Mouse (Mus musculus): ENCODE data around the gene Lmx1b. TPM values are rescaled to one million over a fixed set of nuclear protein-coding genes. Genes with fewer than 3 reads are reported as not detected.

Lmx1b gene
- polyA plus RNA-seq, 1 experiment from 2014 or later = not detected

DNA sequence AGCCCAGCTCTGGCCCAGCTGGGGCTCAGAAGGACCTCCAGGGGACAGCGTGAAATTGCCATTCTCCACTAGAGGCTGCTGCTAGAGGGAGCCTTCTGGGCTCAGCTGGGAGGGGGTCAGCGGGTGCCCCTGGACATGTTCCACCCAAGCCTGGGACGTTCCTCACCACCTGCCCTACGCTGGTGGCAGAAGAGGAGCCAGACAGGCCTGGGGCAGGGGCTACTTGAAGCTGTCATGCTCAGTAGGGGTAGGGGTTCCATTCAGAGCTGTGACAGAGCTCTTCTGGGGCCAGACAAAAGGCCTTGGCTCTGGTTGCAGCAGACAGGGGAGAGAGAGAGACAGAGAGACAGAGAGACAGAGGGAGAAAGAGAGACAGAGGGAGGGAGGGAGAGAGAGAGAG lies 42.9 kb downstream of the Lmx1b start:
- no peak overlapping the region for H3K4me2 ChIP-seq (replicated peaks; ENCODE audit: low read depth)
- peaks cover 12% of the 10 kb centered on the region for H3K27me3 ChIP-seq (replicated peaks; ENCODE audit: control insufficient read depth, insufficient read depth, low read length)
- ATAC-seq = no peak
- TF ChIP-seq CTCF (IDR thresholded peaks at IDR 0.05; ENCODE audit: low read depth) = no peak
- H3K4me1 ChIP-seq (replicated peaks; ENCODE audit: control insufficient read depth, insufficient read depth, low read length) = no peaks in the 10 kb centered on the region
- H3K9ac ChIP-seq (ENCODE audit: low read depth, low read length) = no peak overlapping the region
- 62% methylated on average over 4 of the region's 4 CpGs for WGBS
- no peak overlapping the region for H3K27ac ChIP-seq (ENCODE audit: low read depth, low read length)
- H3K4me3 ChIP-seq (ENCODE audit: low read depth, low read length) = no peak overlapping the region
- no peaks in the 10 kb centered on the region for H3K9me3 ChIP-seq (ENCODE audit: control insufficient read depth)
- no peaks in the 10 kb centered on the region for H3K36me3 ChIP-seq (ENCODE audit: control insufficient read depth, insufficient read depth)

DNA sequence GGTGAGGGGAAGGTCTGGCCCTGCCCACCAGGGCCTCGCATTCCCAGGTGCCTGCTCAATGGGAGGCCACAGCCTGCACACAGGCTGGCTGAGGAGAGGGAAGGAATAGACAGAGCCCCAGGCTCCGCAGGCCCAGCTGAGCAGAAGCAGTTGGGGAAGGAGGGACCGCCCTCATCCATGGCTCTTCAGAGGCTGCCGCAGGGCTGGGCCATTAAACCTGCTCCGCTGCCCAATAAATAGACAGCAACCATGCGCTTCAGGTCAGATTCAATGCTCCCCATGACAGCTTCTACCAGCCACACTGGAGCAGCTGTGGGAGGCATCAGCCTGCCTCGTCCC lies 45.3 kb downstream of the Lmx1b start:
- H3K4me2 ChIP-seq (replicated peaks; ENCODE audit: low read depth) = no peak overlapping the region
- 34% methylated on average over 7 of the region's 7 CpGs for WGBS
- H3K36me3 ChIP-seq (ENCODE audit: control insufficient read depth, insufficient read depth) = no peaks in the 10 kb centered on the region
- no peaks in the 10 kb centered on the region for H3K4me1 ChIP-seq (replicated peaks; ENCODE audit: control insufficient read depth, insufficient read depth, low read length)
- no peak overlapping the region for H3K4me3 ChIP-seq (ENCODE audit: low read depth, low read length)
- TF ChIP-seq CTCF (IDR thresholded peaks at IDR 0.05; ENCODE audit: low read depth) = no peak
- no peak overlapping the region for H3K27ac ChIP-seq (ENCODE audit: low read depth, low read length)
- no peak for ATAC-seq
- H3K9me3 ChIP-seq (ENCODE audit: control insufficient read depth) = no peaks in the 10 kb centered on the region
- no peak overlapping the region for H3K9ac ChIP-seq (ENCODE audit: low read depth, low read length)
- H3K27me3 ChIP-seq (replicated peaks; ENCODE audit: control insufficient read depth, insufficient read depth, low read length) = 0 out of 2 replicates have a peak, but pooled peaks cover 6% of the 10 kb centered on the region

DNA sequence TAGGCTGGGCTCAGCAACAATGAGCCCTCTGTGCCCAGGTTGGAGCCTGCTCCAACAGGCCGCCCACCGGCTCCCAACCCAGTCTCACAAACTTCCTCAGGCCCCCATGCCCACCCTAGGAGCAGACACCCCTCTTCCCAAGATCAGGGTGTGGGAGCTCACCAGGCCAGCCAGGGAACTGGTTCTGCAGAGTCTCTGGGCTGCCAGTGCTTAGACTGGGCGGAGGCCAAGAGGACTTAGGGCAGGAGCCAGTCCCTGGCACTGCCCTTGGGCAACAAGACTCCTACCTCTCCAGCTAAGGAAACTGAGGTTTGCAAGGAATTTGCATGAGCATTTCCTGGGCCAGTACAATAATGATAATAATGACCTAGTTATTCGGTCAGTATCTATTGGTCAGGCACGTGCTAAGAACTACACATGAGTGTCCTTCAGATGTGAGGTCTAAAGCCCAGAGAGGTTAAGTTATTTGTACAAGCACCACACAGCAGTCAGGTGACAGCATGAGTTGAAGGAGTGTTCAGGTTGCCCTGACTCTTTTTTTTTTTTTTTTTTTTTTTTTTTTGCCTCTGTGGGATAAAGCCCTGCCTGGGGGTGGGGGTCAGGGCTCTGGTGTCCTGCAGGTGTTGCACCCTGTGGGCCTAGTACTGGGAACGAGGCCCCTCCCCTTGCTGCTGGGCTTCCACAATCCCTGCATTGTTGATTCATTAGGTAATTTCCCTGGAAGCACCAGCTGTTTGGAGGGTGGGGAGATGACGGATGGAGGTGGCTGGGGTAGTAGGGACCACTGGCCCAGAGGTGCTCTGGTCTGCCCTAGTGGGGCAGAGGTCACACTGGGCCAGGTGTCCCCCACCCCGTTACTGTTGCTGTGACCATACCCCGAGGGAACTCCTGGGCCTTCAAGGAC lies 45.9 kb downstream of the Lmx1b start:
- no peaks in the 10 kb centered on the region for H3K4me1 ChIP-seq (replicated peaks; ENCODE audit: control insufficient read depth, insufficient read depth, low read length)
- no peak for TF ChIP-seq CTCF (IDR thresholded peaks at IDR 0.05; ENCODE audit: low read depth)
- H3K4me3 ChIP-seq (ENCODE audit: low read depth, low read length) = no peak overlapping the region
- WGBS = 57% methylated on average over 9 of the region's 9 CpGs
- H3K27me3 ChIP-seq (replicated peaks; ENCODE audit: control insufficient read depth, insufficient read depth, low read length) = 0 out of 2 replicates have a peak, but pooled peaks cover 6% of the 10 kb centered on the region
- H3K9me3 ChIP-seq (ENCODE audit: control insufficient read depth) = no peaks in the 10 kb centered on the region
- no peak overlapping the region for H3K9ac ChIP-seq (ENCODE audit: low read depth, low read length)
- no peaks in the 10 kb centered on the region for H3K36me3 ChIP-seq (ENCODE audit: control insufficient read depth, insufficient read depth)
- H3K27ac ChIP-seq (ENCODE audit: low read depth, low read length) = no peak overlapping the region
- no peak overlapping the region for H3K4me2 ChIP-seq (replicated peaks; ENCODE audit: low read depth)
- ATAC-seq = no peak

DNA sequence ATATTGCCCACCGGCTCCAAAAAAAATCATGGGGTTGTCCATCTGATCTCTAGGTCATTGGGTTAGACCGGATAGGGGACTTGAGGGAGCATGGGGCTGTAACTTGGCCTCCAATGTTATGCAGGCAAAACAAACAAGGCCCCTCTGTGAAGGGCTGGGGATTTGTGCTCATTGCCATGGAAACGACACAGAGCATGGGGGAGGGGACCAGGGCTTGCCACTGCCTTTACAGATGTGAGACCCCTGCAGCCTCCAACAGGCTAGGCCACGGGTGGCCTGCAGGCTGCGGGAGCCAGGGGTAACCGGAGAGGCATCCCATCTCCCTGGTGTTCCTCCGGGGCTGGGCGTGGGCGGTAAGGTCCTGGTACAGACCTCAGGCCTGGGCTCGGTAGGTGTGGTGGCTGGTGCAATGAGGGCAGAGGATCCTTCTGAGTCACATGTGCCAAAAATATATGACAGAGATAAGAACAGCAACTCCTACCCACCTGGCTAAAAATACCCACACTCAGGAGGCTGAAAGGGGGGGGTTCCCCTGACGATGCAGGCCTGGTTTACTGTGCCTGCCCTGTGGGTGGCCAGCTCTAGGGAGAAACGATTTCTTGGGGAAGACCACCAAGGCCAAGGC lies 47.3 kb downstream of the Lmx1b start:
- Histone ChIP-seq H3K4me2 (replicated peaks; ENCODE audit: low read depth) (no peak overlapping the region), H3K4me3 (ENCODE audit: low read depth, low read length) (no peak overlapping the region), H3K27me3 (replicated peaks; ENCODE audit: control insufficient read depth, insufficient read depth, low read length) (0 out of 2 replicates have a peak, but pooled peaks cover 2% of the 10 kb centered on the region), H3K9me3 (ENCODE audit: control insufficient read depth) (no peaks in the 10 kb centered on the region), H3K27ac (ENCODE audit: low read depth, low read length) (no peak overlapping the region), H3K4me1 (replicated peaks; ENCODE audit: control insufficient read depth, insufficient read depth, low read length) (no peaks in the 10 kb centered on the region), H3K9ac (ENCODE audit: low read depth, low read length) (no peak overlapping the region), H3K36me3 (ENCODE audit: control insufficient read depth, insufficient read depth) (no peaks in the 10 kb centered on the region)
- WGBS = 40% methylated on average over 12 of the region's 12 CpGs
- no peak for TF ChIP-seq CTCF (IDR thresholded peaks at IDR 0.05; ENCODE audit: low read depth)
- no peak for ATAC-seq

- H3K27me3 ChIP-seq (replicated peaks; ENCODE audit: control insufficient read depth, insufficient read depth, low read length) = 0 out of 2 replicates have a peak, but pooled peaks cover 4% of the 10 kb centered on the region
- TF ChIP-seq CTCF (IDR thresholded peaks at IDR 0.05; ENCODE audit: low read depth) = no peak
- WGBS = 80% methylated on average over 9 of the region's 9 CpGs
- H3K27ac ChIP-seq (ENCODE audit: low read depth, low read length) = no peak overlapping the region
- H3K9me3 ChIP-seq (ENCODE audit: control insufficient read depth) = no peaks in the 10 kb centered on the region
- no peak overlapping the region for H3K9ac ChIP-seq (ENCODE audit: low read depth, low read length)
- no peak overlapping the region for H3K4me2 ChIP-seq (replicated peaks; ENCODE audit: low read depth)
- no peak for ATAC-seq
- H3K36me3 ChIP-seq (ENCODE audit: control insufficient read depth, insufficient read depth) = no peaks in the 10 kb centered on the region
- H3K4me1 ChIP-seq (replicated peaks; ENCODE audit: control insufficient read depth, insufficient read depth, low read length) = no peaks in the 10 kb centered on the region
- no peak overlapping the region for H3K4me3 ChIP-seq (ENCODE audit: low read depth, low read length)
These were observed 51.0 kb downstream of the Lmx1b start for GRCm38 (mm10) chr2:33589280-33589679.
